Mouse (Mus musculus): ENCODE measurements around the gene Cacna2d4. TPM values are rescaled to one million over a fixed set of nuclear protein-coding genes. Genes with fewer than 3 reads are reported as not detected.

Gene Cacna2d4
- polyA plus RNA-seq, 1 experiment = 4.5 TPM

DNA sequence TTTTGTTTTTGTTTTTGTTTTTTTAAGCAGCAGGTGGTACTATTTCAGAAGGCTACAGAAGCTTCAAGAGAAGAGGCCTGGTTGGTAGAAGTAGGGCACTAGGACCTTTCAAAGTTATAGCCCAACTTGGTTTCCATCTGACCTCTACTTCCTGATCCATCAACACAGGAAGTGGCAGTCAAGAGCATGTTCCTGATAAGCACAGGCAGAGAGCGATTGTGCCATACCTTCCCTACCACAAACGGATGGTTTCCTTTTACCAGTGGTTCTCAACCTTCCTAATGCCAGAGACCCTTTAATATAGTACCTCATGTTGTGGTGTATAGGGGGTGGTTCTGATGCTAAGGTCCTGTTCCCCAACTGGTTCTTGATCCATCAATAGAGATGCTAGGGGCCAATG lies 141.3 kb downstream of the Cacna2d4 start:
- Histone ChIP-seq H3K27me3 (ENCODE audit: control insufficient read depth, insufficient read depth, low read length) (no peaks in the 10 kb centered on the region), H3K4me3 (ENCODE audit: extremely low read depth, insufficient read depth, insufficient read length) (no peak overlapping the region), H3K4me1 (ENCODE audit: control insufficient read depth, insufficient read depth, insufficient read length) (peaks cover 5% of the 10 kb centered on the region; the same call in 1 of the 2 replicates), H3K27ac (ENCODE audit: insufficient read depth, low read length) (no peak overlapping the region), H3K36me3 (ENCODE audit: control insufficient read depth, insufficient read depth, low read length) (no peaks in the 10 kb centered on the region)
- WGBS = 9% methylated on average over 2 of the region's 2 CpGs
- TF ChIP-seq CTCF (IDR thresholded peaks at IDR 0.05; ENCODE audit: extremely low read depth, insufficient read depth, insufficient read length, insufficient replicate concordance) (no peak), POLR2A (IDR thresholded peaks at IDR 0.05; ENCODE audit: low read depth, low read length) (no peak)
- no peak for DNase-seq (ENCODE audit: low read depth in 1 of 2, low spot score in 2 of 2)

DNA sequence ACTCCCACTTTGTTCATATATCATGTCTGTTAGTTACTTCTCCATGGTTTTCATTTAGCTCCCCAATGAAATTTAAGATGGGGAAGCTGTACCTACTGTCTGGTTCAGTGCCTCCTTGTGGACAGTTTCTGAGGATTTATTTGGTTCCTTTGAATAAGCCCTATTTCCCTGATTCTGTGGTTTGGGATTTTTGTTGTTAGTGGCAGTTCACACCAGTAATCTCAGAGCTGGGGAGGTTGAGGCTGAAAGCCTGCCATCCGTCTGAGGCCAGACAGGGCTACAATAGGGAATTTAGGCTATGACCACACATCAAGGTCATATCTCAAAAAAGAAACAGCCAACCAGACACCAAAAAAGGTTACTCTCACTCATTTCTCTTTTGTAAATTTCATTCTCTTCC lies 142.3 kb downstream of the Cacna2d4 start:
- 83% methylated on average over 1 of the region's 1 CpGs for WGBS
- H3K27ac ChIP-seq (ENCODE audit: insufficient read depth, low read length) = no peak overlapping the region
- TF ChIP-seq CTCF (IDR thresholded peaks at IDR 0.05; ENCODE audit: extremely low read depth, insufficient read depth, insufficient read length, insufficient replicate concordance) (no peak), POLR2A (IDR thresholded peaks at IDR 0.05; ENCODE audit: low read depth, low read length) (no peak)
- no peak overlapping the region for H3K4me3 ChIP-seq (ENCODE audit: extremely low read depth, insufficient read depth, insufficient read length)
- peaks cover 5% of the 10 kb centered on the region; the same call in 1 of the 2 replicates for H3K4me1 ChIP-seq (ENCODE audit: control insufficient read depth, insufficient read depth, insufficient read length)
- no peak for DNase-seq (ENCODE audit: low read depth in 1 of 2, low spot score in 2 of 2)
- H3K27me3 ChIP-seq (ENCODE audit: control insufficient read depth, insufficient read depth, low read length) = no peaks in the 10 kb centered on the region
- no peaks in the 10 kb centered on the region for H3K36me3 ChIP-seq (ENCODE audit: control insufficient read depth, insufficient read depth, low read length)

DNA sequence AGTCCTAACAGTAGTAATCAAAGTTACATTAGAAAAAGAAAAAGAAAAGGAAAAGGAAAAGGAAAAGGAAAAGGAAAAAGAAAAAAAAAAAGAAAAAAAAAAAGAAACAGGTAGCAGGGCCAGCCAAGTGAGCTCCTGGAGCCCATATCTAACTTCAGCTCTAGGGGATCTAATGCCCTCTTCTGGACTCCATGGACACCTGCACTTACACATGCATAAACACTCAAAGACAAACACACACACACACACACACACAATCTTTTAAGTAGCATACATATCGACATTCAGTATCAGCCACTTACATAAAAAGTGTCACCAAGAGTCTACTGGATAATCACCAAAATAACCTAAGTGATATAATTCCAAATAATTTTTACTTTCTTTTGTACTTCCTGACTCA lies 149.3 kb downstream of the Cacna2d4 start:
- H3K27ac ChIP-seq (ENCODE audit: insufficient read depth, low read length) = no peak overlapping the region
- H3K4me1 ChIP-seq (ENCODE audit: control insufficient read depth, insufficient read depth, insufficient read length) = peaks cover 3% of the 10 kb centered on the region; the same call in 1 of the 2 replicates
- H3K36me3 ChIP-seq (ENCODE audit: control insufficient read depth, insufficient read depth, low read length) = no peaks in the 10 kb centered on the region
- no peaks in the 10 kb centered on the region for H3K27me3 ChIP-seq (ENCODE audit: control insufficient read depth, insufficient read depth, low read length)
- no peak for DNase-seq (ENCODE audit: low read depth in 1 of 2, low spot score in 2 of 2)
- 92% methylated on average over 1 of the region's 1 CpGs for WGBS
- TF ChIP-seq CTCF (IDR thresholded peaks at IDR 0.05; ENCODE audit: extremely low read depth, insufficient read depth, insufficient read length, insufficient replicate concordance) = no peak
- no peak for TF ChIP-seq POLR2A (IDR thresholded peaks at IDR 0.05; ENCODE audit: low read depth, low read length)
- no peak overlapping the region for H3K4me3 ChIP-seq (ENCODE audit: extremely low read depth, insufficient read depth, insufficient read length)

DNA sequence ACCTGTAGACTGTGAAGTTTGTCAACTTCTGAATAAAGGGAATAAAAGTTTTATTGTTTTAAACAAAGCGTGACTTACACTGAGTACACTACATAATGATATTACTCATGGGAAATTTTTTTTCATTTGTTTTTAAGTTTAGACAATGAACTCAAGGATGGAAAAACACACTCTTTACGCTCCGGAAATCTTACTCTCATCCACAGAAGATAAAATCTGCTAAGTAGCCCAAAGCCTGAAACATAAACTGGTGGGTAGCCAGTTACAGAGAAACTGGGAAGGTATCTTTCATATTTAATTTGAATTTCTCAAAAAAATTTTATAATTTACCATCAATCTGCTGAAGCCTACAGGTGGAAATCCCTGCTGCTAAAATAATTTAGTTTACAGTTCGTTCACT lies 150.1 kb downstream of the Cacna2d4 start:
- no peak for DNase-seq (ENCODE audit: low read depth in 1 of 2, low spot score in 2 of 2)
- no peak overlapping the region for H3K4me3 ChIP-seq (ENCODE audit: extremely low read depth, insufficient read depth, insufficient read length)
- TF ChIP-seq CTCF (IDR thresholded peaks at IDR 0.05; ENCODE audit: extremely low read depth, insufficient read depth, insufficient read length, insufficient replicate concordance) (no peak), POLR2A (IDR thresholded peaks at IDR 0.05; ENCODE audit: low read depth, low read length) (no peak)
- peaks cover 3% of the 10 kb centered on the region; the same call in 1 of the 2 replicates for H3K4me1 ChIP-seq (ENCODE audit: control insufficient read depth, insufficient read depth, insufficient read length)
- H3K27ac ChIP-seq (ENCODE audit: insufficient read depth, low read length) = no peak overlapping the region
- H3K27me3 ChIP-seq (ENCODE audit: control insufficient read depth, insufficient read depth, low read length) = no peaks in the 10 kb centered on the region
- WGBS = 73% methylated on average over 4 of the region's 4 CpGs
- no peaks in the 10 kb centered on the region for H3K36me3 ChIP-seq (ENCODE audit: control insufficient read depth, insufficient read depth, low read length)

DNA sequence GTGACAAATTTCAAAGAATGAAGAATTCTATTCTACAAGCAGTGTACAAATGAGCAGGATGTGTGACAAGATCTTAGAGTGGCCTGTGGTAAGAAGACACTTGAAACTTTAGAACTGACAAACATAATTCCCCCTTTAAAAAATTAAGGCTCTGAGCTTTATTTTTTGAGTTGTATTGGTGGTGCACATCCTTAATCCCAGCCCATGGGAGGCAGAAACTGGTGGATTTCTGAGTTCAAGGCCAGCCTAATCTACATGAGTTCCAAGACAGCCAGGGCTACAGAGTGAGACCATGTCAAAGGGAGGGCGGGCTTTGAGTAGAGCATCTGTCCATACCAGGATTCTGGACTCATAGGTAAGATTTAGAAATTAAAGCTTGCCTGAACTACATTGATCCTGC lies 150.5 kb downstream of the Cacna2d4 start:
- no peak overlapping the region; the same call in 1 of the 2 replicates for H3K4me3 ChIP-seq (ENCODE audit: extremely low read depth, insufficient read depth, insufficient read length)
- WGBS = 64% methylated on average over 1 of the region's 1 CpGs
- H3K36me3 ChIP-seq (ENCODE audit: control insufficient read depth, insufficient read depth, low read length) = no peaks in the 10 kb centered on the region
- no peak for TF ChIP-seq CTCF (IDR thresholded peaks at IDR 0.05; ENCODE audit: extremely low read depth, insufficient read depth, insufficient read length, insufficient replicate concordance)
- TF ChIP-seq POLR2A (IDR thresholded peaks at IDR 0.05; ENCODE audit: low read depth, low read length) = no peak
- no peaks in the 10 kb centered on the region for H3K27me3 ChIP-seq (ENCODE audit: control insufficient read depth, insufficient read depth, low read length)
- DNase-seq (ENCODE audit: low read depth in 1 of 2, low spot score in 2 of 2) = no peak
- H3K27ac ChIP-seq (ENCODE audit: insufficient read depth, low read length) = no peak overlapping the region
- peaks cover 3% of the 10 kb centered on the region; the same call in 1 of the 2 replicates for H3K4me1 ChIP-seq (ENCODE audit: control insufficient read depth, insufficient read depth, insufficient read length)

DNA sequence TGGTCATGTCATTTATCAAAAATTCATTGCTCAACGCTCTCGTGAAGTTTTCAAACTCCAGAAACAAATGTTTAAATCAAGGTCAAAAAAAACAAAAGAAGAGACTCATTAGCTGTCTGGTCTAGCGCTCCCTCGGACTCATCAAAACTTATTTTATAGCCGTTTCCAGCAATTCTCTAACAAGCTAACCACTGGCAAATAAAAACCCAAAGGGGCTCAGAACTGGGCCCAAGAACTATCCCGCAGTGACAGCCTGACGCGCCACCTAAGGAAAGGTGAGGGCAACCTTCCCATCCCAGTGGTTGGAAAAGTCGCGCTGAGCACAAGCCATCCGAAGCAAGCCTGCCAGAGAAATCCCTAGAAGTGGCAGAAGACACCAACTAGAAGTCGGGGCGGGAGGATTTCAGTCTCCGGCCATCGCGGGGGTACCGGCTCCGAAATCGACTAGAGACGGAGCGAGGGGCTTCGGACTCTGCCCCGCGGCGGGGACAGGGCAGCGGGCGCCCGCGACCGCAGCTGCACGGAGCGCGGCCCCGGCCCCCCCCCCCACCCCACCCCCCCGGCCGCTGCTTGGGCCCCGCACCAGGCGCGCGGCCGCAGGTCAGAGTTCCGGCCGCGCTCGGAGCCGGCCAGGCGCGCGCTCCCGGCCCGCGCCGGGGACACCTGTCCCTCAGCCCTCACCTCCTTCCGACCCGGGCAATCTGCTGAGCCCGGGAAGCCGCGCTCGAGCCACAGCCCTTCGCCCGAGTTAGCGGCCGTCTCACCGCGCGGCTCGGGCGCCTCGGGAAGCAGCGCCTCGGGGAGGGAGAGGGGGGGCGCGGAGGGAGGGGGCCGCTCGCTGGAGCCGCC lies 151.7 kb downstream of the Cacna2d4 start:
- Histone ChIP-seq H3K27me3 (ENCODE audit: control insufficient read depth, insufficient read depth, low read length) (no peaks in the 10 kb centered on the region), H3K27ac (ENCODE audit: insufficient read depth, low read length) (peak overlapping the region; percentile 67), H3K4me1 (ENCODE audit: control insufficient read depth, insufficient read depth, insufficient read length) (peaks cover 3% of the 10 kb centered on the region; the same call in 1 of the 2 replicates), H3K36me3 (ENCODE audit: control insufficient read depth, insufficient read depth, low read length) (no peaks in the 10 kb centered on the region), H3K4me3 (ENCODE audit: extremely low read depth, insufficient read depth, insufficient read length) (peak overlapping the region; percentile 67)
- DNase-seq (ENCODE audit: low read depth in 1 of 2, low spot score in 2 of 2) = peak in 1 of 2 experiments; percentile 18
- TF ChIP-seq CTCF (IDR thresholded peaks at IDR 0.05; ENCODE audit: extremely low read depth, insufficient read depth, insufficient read length, insufficient replicate concordance) = no peak
- no peak for TF ChIP-seq POLR2A (IDR thresholded peaks at IDR 0.05; ENCODE audit: low read depth, low read length)
- WGBS = 2% methylated on average over 60 of the region's 76 CpGs

DNA sequence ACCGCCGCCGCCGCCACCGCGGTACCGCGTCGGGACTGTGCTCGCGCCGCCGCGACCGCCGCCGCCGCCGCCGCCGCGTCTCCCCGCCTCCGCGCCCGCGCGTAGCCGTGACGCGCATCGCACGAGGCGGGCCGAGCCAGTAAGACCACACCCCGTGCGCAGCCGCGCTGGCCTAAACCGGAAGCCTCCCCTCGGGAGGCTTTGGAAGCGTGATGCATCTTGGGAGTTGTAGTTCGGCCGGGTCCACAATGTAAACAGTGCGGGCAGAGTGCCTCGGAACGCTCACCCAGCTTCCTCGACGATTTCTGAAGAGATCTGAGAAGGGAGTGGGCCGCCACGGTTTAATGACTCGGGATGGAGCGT lies 152.3 kb downstream of the Cacna2d4 start:
- no peaks in the 10 kb centered on the region for H3K36me3 ChIP-seq (ENCODE audit: control insufficient read depth, insufficient read depth, low read length)
- H3K4me1 ChIP-seq (ENCODE audit: control insufficient read depth, insufficient read depth, insufficient read length) = peaks cover 3% of the 10 kb centered on the region; the same call in 1 of the 2 replicates
- under 1% methylated on average over 44 of the region's 53 CpGs for WGBS
- peak overlapping the region; percentile 70 for H3K27ac ChIP-seq (ENCODE audit: insufficient read depth, low read length)
- H3K4me3 ChIP-seq (ENCODE audit: extremely low read depth, insufficient read depth, insufficient read length) = peak overlapping the region; percentile 69
- H3K27me3 ChIP-seq (ENCODE audit: control insufficient read depth, insufficient read depth, low read length) = no peaks in the 10 kb centered on the region
- TF ChIP-seq POLR2A (IDR thresholded peaks at IDR 0.05; ENCODE audit: low read depth, low read length) (peak; percentile 63), CTCF (IDR thresholded peaks at IDR 0.05; ENCODE audit: extremely low read depth, insufficient read depth, insufficient read length, insufficient replicate concordance) (no peak)
- DNase-seq (ENCODE audit: low read depth in 1 of 2, low spot score in 2 of 2) = peak; percentile 92 to 97

Measured in spleen, adult 2 months (tissue).